Mouse (Mus musculus): ENCODE measurements around the gene Wfdc18.

- TF ChIP-seq CTCF (IDR thresholded peaks at IDR 0.05), result no peak
- TF ChIP-seq EP300 (IDR thresholded peaks at IDR 0.05), result no peak
These were observed 33.0 kb downstream of the Wfdc18 start for GRCm38 (mm10) chr11:83741841-83742240.
